Mouse (Mus musculus): ENCODE measurements around the gene Vkorc1. TPM values are rescaled to one million over a fixed set of nuclear protein-coding genes. Genes with fewer than 3 reads are reported as not detected.

The Vkorc1 gene
- polyA plus RNA-seq, 1 experiment from 2014 or later, result 81.7 TPM

- H3K36me3 ChIP-seq, result peaks cover 27% of the 10 kb centered on the region
- ATAC-seq (ENCODE audit: insufficient number of reproducible peaks, insufficient read depth, low FRiP score, low TSS enrichment, low read depth), result no peak
- WGBS, result 6% methylated on average over 6 of the region's 6 CpGs
- H3K9me3 ChIP-seq, result no peaks in the 10 kb centered on the region
- H3K27ac ChIP-seq, result no peak within 1 kb of the TSS
- peak within 1 kb of the TSS; percentile 50; the same call in 1 of the 2 replicates for H3K9ac ChIP-seq (replicated peaks)
- peaks cover 36% of the 10 kb centered on the region for H3K27me3 ChIP-seq
- H3K4me2 ChIP-seq, result peak within 1 kb of the TSS; percentile 58
- peaks cover 28% of the 10 kb centered on the region for H3K4me1 ChIP-seq (replicated peaks)
- H3K4me3 ChIP-seq (replicated peaks), result peak within 1 kb of the TSS; percentile 37
These were observed 34.5 kb upstream of the Vkorc1 start, which contains the start of gene Prss8 for GRCm38 (mm10) chr7:127929923-127930322. Gene Prss8, minus strand, starts transcription at chr7:127930104.

- no peaks in the 10 kb centered on the region for H3K9me3 ChIP-seq
- peaks cover 36% of the 10 kb centered on the region for H3K27me3 ChIP-seq
- H3K4me3 ChIP-seq (replicated peaks), result peak overlapping the region; percentile 37; the same call in 1 of the 2 replicates
- peaks cover 21% of the 10 kb centered on the region for H3K4me1 ChIP-seq (replicated peaks)
- peak overlapping the region; percentile 58 for H3K4me2 ChIP-seq
- no peak overlapping the region for H3K9ac ChIP-seq (replicated peaks)
- H3K36me3 ChIP-seq, result peaks cover 41% of the 10 kb centered on the region
- WGBS, result 45% methylated on average over 5 of the region's 5 CpGs
- H3K27ac ChIP-seq, result no peak overlapping the region
- no peak for ATAC-seq (ENCODE audit: insufficient number of reproducible peaks, insufficient read depth, low FRiP score, low TSS enrichment, low read depth)
These were observed 33.2 kb upstream of the Vkorc1 start for GRCm38 (mm10) chr7:127928596-127928995.

- peaks cover 21% of the 10 kb centered on the region for H3K4me1 ChIP-seq (replicated peaks)
- no peak overlapping the region for H3K4me3 ChIP-seq (replicated peaks)
- WGBS, result 85% methylated on average over 11 of the region's 11 CpGs
- peaks cover 36% of the 10 kb centered on the region for H3K27me3 ChIP-seq
- H3K9ac ChIP-seq (replicated peaks), result no peak overlapping the region
- H3K27ac ChIP-seq, result no peak overlapping the region
- H3K4me2 ChIP-seq, result no peak overlapping the region
- no peak for ATAC-seq (ENCODE audit: insufficient number of reproducible peaks, insufficient read depth, low FRiP score, low TSS enrichment, low read depth)
- H3K9me3 ChIP-seq, result no peaks in the 10 kb centered on the region
- H3K36me3 ChIP-seq, result peaks cover 49% of the 10 kb centered on the region
These were observed 32.3 kb upstream of the Vkorc1 start for GRCm38 (mm10) chr7:127927726-127928125.

- Histone ChIP-seq H3K4me1 (replicated peaks) (peaks cover 20% of the 10 kb centered on the region), H3K27ac (no peak overlapping the region), H3K27me3 (peaks cover 36% of the 10 kb centered on the region), H3K4me3 (replicated peaks) (no peak overlapping the region), H3K9me3 (no peaks in the 10 kb centered on the region), H3K4me2 (no peak overlapping the region), H3K9ac (replicated peaks) (no peak overlapping the region), H3K36me3 (peaks cover 57% of the 10 kb centered on the region)
- ATAC-seq (ENCODE audit: insufficient number of reproducible peaks, insufficient read depth, low FRiP score, low TSS enrichment, low read depth), result no peak
- 89% methylated on average over 11 of the region's 11 CpGs for WGBS
These were observed 31.4 kb upstream of the Vkorc1 start for GRCm38 (mm10) chr7:127926846-127927245.

GRCm38 (mm10) chr7:127926066-127926465, 30.6 kb upstream of the Vkorc1 start:
- no peak overlapping the region for H3K4me3 ChIP-seq (replicated peaks)
- H3K27ac ChIP-seq, result no peak overlapping the region
- 93% methylated on average over 8 of the region's 8 CpGs for WGBS
- no peaks in the 10 kb centered on the region for H3K9me3 ChIP-seq
- peaks cover 65% of the 10 kb centered on the region for H3K36me3 ChIP-seq
- peaks cover 13% of the 10 kb centered on the region; the same call in 1 of the 2 replicates for H3K4me1 ChIP-seq (replicated peaks)
- no peak for ATAC-seq (ENCODE audit: insufficient number of reproducible peaks, insufficient read depth, low FRiP score, low TSS enrichment, low read depth)
- peaks cover 36% of the 10 kb centered on the region for H3K27me3 ChIP-seq
- 0 out of 2 replicates have a peak overlapping the region, but pooled peaks have one; percentile 23 for H3K9ac ChIP-seq (replicated peaks)
- no peak overlapping the region for H3K4me2 ChIP-seq

GRCm38 (mm10) chr7:127925252-127925651, 29.8 kb upstream of the Vkorc1 start:
- WGBS, result 82% methylated on average over 5 of the region's 5 CpGs
- Histone ChIP-seq H3K27me3 (peaks cover 31% of the 10 kb centered on the region), H3K9ac (replicated peaks) (no peak overlapping the region), H3K4me2 (no peak overlapping the region), H3K27ac (no peak overlapping the region), H3K4me3 (replicated peaks) (no peak overlapping the region), H3K4me1 (replicated peaks) (peaks cover 13% of the 10 kb centered on the region; the same call in 1 of the 2 replicates), H3K9me3 (no peaks in the 10 kb centered on the region), H3K36me3 (peaks cover 73% of the 10 kb centered on the region)
- ATAC-seq (ENCODE audit: insufficient number of reproducible peaks, insufficient read depth, low FRiP score, low TSS enrichment, low read depth), result no peak

GRCm38 (mm10) chr7:127923714-127924113, 28.3 kb upstream of the Vkorc1 start:
- H3K4me3 ChIP-seq (replicated peaks), result no peak overlapping the region
- no peaks in the 10 kb centered on the region for H3K4me1 ChIP-seq (replicated peaks)
- H3K27me3 ChIP-seq, result peaks cover 15% of the 10 kb centered on the region
- H3K27ac ChIP-seq, result no peak overlapping the region
- H3K36me3 ChIP-seq, result peaks cover 85% of the 10 kb centered on the region
- H3K9me3 ChIP-seq, result no peaks in the 10 kb centered on the region
- no peak overlapping the region for H3K9ac ChIP-seq (replicated peaks)
- ATAC-seq (ENCODE audit: insufficient number of reproducible peaks, insufficient read depth, low FRiP score, low TSS enrichment, low read depth), result no peak
- no peak overlapping the region for H3K4me2 ChIP-seq
- 91% methylated on average over 5 of the region's 5 CpGs for WGBS

- Histone ChIP-seq H3K4me1 (replicated peaks) (no peaks in the 10 kb centered on the region), H3K27ac (no peak overlapping the region), H3K4me3 (replicated peaks) (no peak overlapping the region), H3K36me3 (peaks cover 91% of the 10 kb centered on the region), H3K4me2 (no peak overlapping the region), H3K27me3 (peaks cover 5% of the 10 kb centered on the region), H3K9me3 (no peaks in the 10 kb centered on the region), H3K9ac (replicated peaks) (no peak overlapping the region)
- ATAC-seq (ENCODE audit: insufficient number of reproducible peaks, insufficient read depth, low FRiP score, low TSS enrichment, low read depth), result no peak
- 77% methylated on average over 6 of the region's 6 CpGs for WGBS
These were observed 27.2 kb upstream of the Vkorc1 start for GRCm38 (mm10) chr7:127922451-127923275.

- Histone ChIP-seq H3K27ac (no peak overlapping the region), H3K4me2 (no peak overlapping the region), H3K9me3 (no peaks in the 10 kb centered on the region), H3K9ac (replicated peaks) (no peak overlapping the region), H3K4me3 (replicated peaks) (no peak overlapping the region), H3K36me3 (peaks cover 90% of the 10 kb centered on the region), H3K4me1 (replicated peaks) (no peaks in the 10 kb centered on the region), H3K27me3 (no peaks in the 10 kb centered on the region)
- ATAC-seq (ENCODE audit: insufficient number of reproducible peaks, insufficient read depth, low FRiP score, low TSS enrichment, low read depth), result no peak
- 68% methylated on average over 8 of the region's 8 CpGs for WGBS
These were observed 26.1 kb upstream of the Vkorc1 start for GRCm38 (mm10) chr7:127921516-127921915.

GRCm38 (mm10) chr7:127919290-127919689, 23.9 kb upstream of the Vkorc1 start:
- H3K27ac ChIP-seq, result no peak overlapping the region
- no peaks in the 10 kb centered on the region for H3K27me3 ChIP-seq
- no peak for ATAC-seq (ENCODE audit: insufficient number of reproducible peaks, insufficient read depth, low FRiP score, low TSS enrichment, low read depth)
- no peaks in the 10 kb centered on the region for H3K4me1 ChIP-seq (replicated peaks)
- 79% methylated on average over 7 of the region's 7 CpGs for WGBS
- H3K9ac ChIP-seq (replicated peaks), result no peak overlapping the region
- H3K4me2 ChIP-seq, result no peak overlapping the region
- no peak overlapping the region for H3K4me3 ChIP-seq (replicated peaks)
- H3K9me3 ChIP-seq, result no peaks in the 10 kb centered on the region
- peaks cover 84% of the 10 kb centered on the region for H3K36me3 ChIP-seq

GRCm38 (mm10) chr7:127918203-127918602, 22.8 kb upstream of the Vkorc1 start:
- no peaks in the 10 kb centered on the region for H3K27me3 ChIP-seq
- no peaks in the 10 kb centered on the region for H3K9me3 ChIP-seq
- H3K4me1 ChIP-seq (replicated peaks), result peaks cover 1% of the 10 kb centered on the region; the same call in 1 of the 2 replicates
- 53% methylated on average over 3 of the region's 3 CpGs for WGBS
- no peak overlapping the region for H3K4me2 ChIP-seq
- H3K4me3 ChIP-seq (replicated peaks), result no peak overlapping the region
- no peak overlapping the region for H3K9ac ChIP-seq (replicated peaks)
- no peak for ATAC-seq (ENCODE audit: insufficient number of reproducible peaks, insufficient read depth, low FRiP score, low TSS enrichment, low read depth)
- no peak overlapping the region for H3K27ac ChIP-seq
- peaks cover 73% of the 10 kb centered on the region for H3K36me3 ChIP-seq
